Mouse (Mus musculus): ENCODE measurements around the gene Fam98c. TPM values are rescaled to one million over a fixed set of nuclear protein-coding genes. Genes with fewer than 3 reads are reported as not detected.

Gene Fam98c
- polyA plus RNA-seq, 1 experiment from 2014 or later = 14.8 TPM

- 33% methylated on average over 7 of the region's 7 CpGs for WGBS
- H3K4me1 ChIP-seq (replicated peaks; ENCODE audit: control insufficient read depth, insufficient read depth, low read length) = peaks cover 2% of the 10 kb centered on the region; the same call in 1 of the 2 replicates
- H3K36me3 ChIP-seq (ENCODE audit: control insufficient read depth, insufficient read depth, low read length) = no peaks in the 10 kb centered on the region
- ATAC-seq (ENCODE audit: low FRiP score) (no peak), DNase-seq (ENCODE audit: low spot score) (peak; percentile 75)
- no peaks in the 10 kb centered on the region for H3K27me3 ChIP-seq (ENCODE audit: control insufficient read depth, insufficient read depth, low read length)
- H3K9me3 ChIP-seq (ENCODE audit: control insufficient read depth, low read length) = no peaks in the 10 kb centered on the region
- H3K4me3 ChIP-seq (ENCODE audit: low read depth, low read length) = no peak overlapping the region
- H3K27ac ChIP-seq (ENCODE audit: low read depth, low read length) = no peak overlapping the region
- H3K4me2 ChIP-seq (replicated peaks; ENCODE audit: low read depth, low read length) = no peak overlapping the region
- no peak overlapping the region for H3K9ac ChIP-seq (ENCODE audit: low read depth, low read length)
Observed at GRCm38 (mm10) chr7:29126173-29126915, 29.7 kb downstream of the Fam98c start.

- Histone ChIP-seq H3K9me3 (ENCODE audit: control insufficient read depth, low read length) (no peaks in the 10 kb centered on the region), H3K9ac (ENCODE audit: low read depth, low read length) (peak within 1 kb of the TSS; percentile 56), H3K4me2 (replicated peaks; ENCODE audit: low read depth, low read length) (peak within 1 kb of the TSS; percentile 71), H3K27me3 (ENCODE audit: control insufficient read depth, insufficient read depth, low read length) (no peaks in the 10 kb centered on the region), H3K36me3 (ENCODE audit: control insufficient read depth, insufficient read depth, low read length) (no peaks in the 10 kb centered on the region), H3K27ac (ENCODE audit: low read depth, low read length) (no peak within 1 kb of the TSS), H3K4me1 (replicated peaks; ENCODE audit: control insufficient read depth, insufficient read depth, low read length) (peaks cover 2% of the 10 kb centered on the region; the same call in 1 of the 2 replicates), H3K4me3 (ENCODE audit: low read depth, low read length) (peak within 1 kb of the TSS; percentile 30)
- peak; percentile 72 for DNase-seq (ENCODE audit: low spot score)
- ATAC-seq (ENCODE audit: low FRiP score) = peak; percentile 75; the same call in 1 of the 2 replicates
- under 1% methylated on average over 16 of the region's 16 CpGs for WGBS
Observed at GRCm38 (mm10) chr7:29124970-29125369, 31.1 kb downstream of the Fam98c start, which contains the start of gene Ryr1. TSS of gene Ryr1 (minus strand) at chr7:29125179.

GRCm38 (mm10) chr7:29123531-29124358 is 32.3 kb downstream of the Fam98c start:
- H3K4me3 ChIP-seq (ENCODE audit: low read depth, low read length) = no peak overlapping the region
- H3K4me1 ChIP-seq (replicated peaks; ENCODE audit: control insufficient read depth, insufficient read depth, low read length) = peaks cover 2% of the 10 kb centered on the region; the same call in 1 of the 2 replicates
- H3K36me3 ChIP-seq (ENCODE audit: control insufficient read depth, insufficient read depth, low read length) = no peaks in the 10 kb centered on the region
- no peaks in the 10 kb centered on the region for H3K27me3 ChIP-seq (ENCODE audit: control insufficient read depth, insufficient read depth, low read length)
- H3K4me2 ChIP-seq (replicated peaks; ENCODE audit: low read depth, low read length) = no peak overlapping the region
- WGBS = 49% methylated on average over 5 of the region's 5 CpGs
- no peak for DNase-seq (ENCODE audit: low spot score)
- H3K9me3 ChIP-seq (ENCODE audit: control insufficient read depth, low read length) = no peaks in the 10 kb centered on the region
- ATAC-seq (ENCODE audit: low FRiP score) = no peak
- H3K9ac ChIP-seq (ENCODE audit: low read depth, low read length) = no peak overlapping the region
- no peak overlapping the region for H3K27ac ChIP-seq (ENCODE audit: low read depth, low read length)

GRCm38 (mm10) chr7:29122821-29123220 is 33.2 kb downstream of the Fam98c start:
- WGBS = 91% methylated on average over 9 of the region's 9 CpGs

GRCm38 (mm10) chr7:29119526-29119925 is 36.5 kb downstream of the Fam98c start:
- DNase-seq (ENCODE audit: low spot score) = no peak
- Histone ChIP-seq H3K27me3 (ENCODE audit: control insufficient read depth, insufficient read depth, low read length) (no peaks in the 10 kb centered on the region), H3K4me3 (ENCODE audit: low read depth, low read length) (no peak overlapping the region), H3K27ac (ENCODE audit: low read depth, low read length) (no peak overlapping the region), H3K9ac (ENCODE audit: low read depth, low read length) (no peak overlapping the region), H3K9me3 (ENCODE audit: control insufficient read depth, low read length) (no peaks in the 10 kb centered on the region), H3K4me2 (replicated peaks; ENCODE audit: low read depth, low read length) (no peak overlapping the region), H3K4me1 (replicated peaks; ENCODE audit: control insufficient read depth, insufficient read depth, low read length) (no peaks in the 10 kb centered on the region), H3K36me3 (ENCODE audit: control insufficient read depth, insufficient read depth, low read length) (no peaks in the 10 kb centered on the region)
- no peak for ATAC-seq (ENCODE audit: low FRiP score)
- 75% methylated on average over 1 of the region's 1 CpGs for WGBS

More at GRCm38 (mm10) chr7:29122821-29123220, 33.2 kb downstream of the Fam98c start:
- H3K9me3 ChIP-seq (ENCODE audit: control insufficient read depth, low read length) = no peaks in the 10 kb centered on the region
- H3K4me2 ChIP-seq (replicated peaks; ENCODE audit: low read depth, low read length) = no peak overlapping the region
- H3K4me1 ChIP-seq (replicated peaks; ENCODE audit: control insufficient read depth, insufficient read depth, low read length) = peaks cover 2% of the 10 kb centered on the region; the same call in 1 of the 2 replicates
- no peaks in the 10 kb centered on the region for H3K27me3 ChIP-seq (ENCODE audit: control insufficient read depth, insufficient read depth, low read length)
- ATAC-seq (ENCODE audit: low FRiP score) (no peak), DNase-seq (ENCODE audit: low spot score) (no peak)
- H3K9ac ChIP-seq (ENCODE audit: low read depth, low read length) = no peak overlapping the region
- H3K36me3 ChIP-seq (ENCODE audit: control insufficient read depth, insufficient read depth, low read length) = no peaks in the 10 kb centered on the region
- H3K27ac ChIP-seq (ENCODE audit: low read depth, low read length) = no peak overlapping the region
- no peak overlapping the region for H3K4me3 ChIP-seq (ENCODE audit: low read depth, low read length)

- Histone ChIP-seq H3K27ac (ENCODE audit: low read depth, low read length) (no peak overlapping the region), H3K9ac (ENCODE audit: low read depth, low read length) (no peak overlapping the region), H3K36me3 (ENCODE audit: control insufficient read depth, insufficient read depth, low read length) (no peaks in the 10 kb centered on the region), H3K4me3 (ENCODE audit: low read depth, low read length) (no peak overlapping the region), H3K4me2 (replicated peaks; ENCODE audit: low read depth, low read length) (no peak overlapping the region), H3K27me3 (ENCODE audit: control insufficient read depth, insufficient read depth, low read length) (no peaks in the 10 kb centered on the region), H3K4me1 (replicated peaks; ENCODE audit: control insufficient read depth, insufficient read depth, low read length) (no peaks in the 10 kb centered on the region), H3K9me3 (ENCODE audit: control insufficient read depth, low read length) (no peaks in the 10 kb centered on the region)
- DNase-seq (ENCODE audit: low spot score) = no peak
- 14% methylated on average over 18 of the region's 18 CpGs for WGBS
- no peak for ATAC-seq (ENCODE audit: low FRiP score)
Observed at GRCm38 (mm10) chr7:29118142-29118851, 37.7 kb downstream of the Fam98c start.

GRCm38 (mm10) chr7:29108992-29109955 is 46.8 kb downstream of the Fam98c start:
- Histone ChIP-seq H3K4me2 (replicated peaks; ENCODE audit: low read depth, low read length) (peak overlapping the region; percentile 42), H3K4me3 (ENCODE audit: low read depth, low read length) (no peak overlapping the region), H3K9ac (ENCODE audit: low read depth, low read length) (no peak overlapping the region; the same call in 1 of the 2 replicates), H3K4me1 (replicated peaks; ENCODE audit: control insufficient read depth, insufficient read depth, low read length) (no peaks in the 10 kb centered on the region), H3K27ac (ENCODE audit: low read depth, low read length) (no peak overlapping the region), H3K36me3 (ENCODE audit: control insufficient read depth, insufficient read depth, low read length) (no peaks in the 10 kb centered on the region), H3K9me3 (ENCODE audit: control insufficient read depth, low read length) (no peaks in the 10 kb centered on the region), H3K27me3 (ENCODE audit: control insufficient read depth, insufficient read depth, low read length) (no peaks in the 10 kb centered on the region)
- no peak for ATAC-seq (ENCODE audit: low FRiP score)
- DNase-seq (ENCODE audit: low spot score) = peak; percentile 37
- 33% methylated on average over 38 of the region's 38 CpGs for WGBS
